Mouse (Mus musculus): ENCODE data around the gene Ninl.

- TF ChIP-seq CTCF (IDR thresholded peaks at IDR 0.05; ENCODE audit: borderline replicate concordance, insufficient read depth, low read length) = no peak
- TF ChIP-seq POLR2A (IDR thresholded peaks at IDR 0.05; ENCODE audit: low read depth, low read length) = no peak
These were observed 34.8 kb downstream of the Ninl start for GRCm38 (mm10) chr2:151004390-151004789.
